Mouse (Mus musculus) heart, embryonic 12.5 days (tissue): Measurements from ENCODE around the gene Trim65. TPM values are rescaled to one million over a fixed set of nuclear protein-coding genes. Genes with fewer than 3 reads are reported as not detected.
A peak's percentile ranks its signal among the peaks of the same experiment; 100 is the strongest.

Experiments
- ATAC-seq: fragments of 200-750 bp; cut with Nextera tagmentation; 2 replicates; pipeline ENCODE4 v1.8.0; 2017; ENCODE audit warnings: moderate TSS enrichment, moderate library complexity; ENCODE audit not compliant: insufficient number of reproducible peaks, low FRiP score
- H3K27ac ChIP-seq: fragments of 300-500 bp; sonication (generic); 2 replicates; pipeline ENCODE4 v1.5.1; 2016; ENCODE audit warnings: mild to moderate bottlenecking, moderate library complexity; ENCODE audit not compliant: poor library complexity, severe bottlenecking
- H3K27me3 ChIP-seq: fragments of 300-500 bp; sonication (generic); replicated peaks from 2 replicates; pipeline ENCODE4 v1.6.1; 2016; ENCODE audit warnings: mild to moderate bottlenecking, moderate library complexity
- H3K36me3 ChIP-seq: fragments of 300-500 bp; sonication (generic); 2 replicates; pipeline ENCODE4 v1.6.1; 2016; ENCODE audit warnings: mild to moderate bottlenecking, moderate library complexity
- H3K4me1 ChIP-seq: fragments of 300-500 bp; sonication (generic); replicated peaks from 2 replicates; pipeline ENCODE4 v1.6.1; 2016; ENCODE audit warnings: mild to moderate bottlenecking
- H3K4me2 ChIP-seq: fragments of 300-500 bp; sonication (generic); 2 replicates; pipeline ENCODE4 v1.6.1; 2016; ENCODE audit warnings: mild to moderate bottlenecking, moderate library complexity
- H3K4me3 ChIP-seq: fragments of 300-500 bp; sonication (generic); 2 replicates; pipeline ENCODE4 v1.5.1; 2016; ENCODE audit warnings: mild to moderate bottlenecking
- H3K9ac ChIP-seq: fragments of 300-500 bp; sonication (generic); 2 replicates; pipeline ENCODE4 v1.6.1; 2016; ENCODE audit warnings: mild to moderate bottlenecking, moderate library complexity
- H3K9me3 ChIP-seq: fragments of 300-500 bp; sonication (generic); replicated peaks from 2 replicates; pipeline ENCODE4 v1.6.1; 2016; ENCODE audit warnings: mild to moderate bottlenecking, moderate library complexity
- WGBS: fragments of 180-500 bp; shearing (Covaris S2); methylation state at CpG from one replicate; pipeline ENCODE4 v1.1.7; 2016; 5-methylcytosine and 5-hydroxymethylcytosine counted together
- polyA plus RNA-seq: library from polyadenylated mRNA; unstranded; fragments of >200 nt; fragmentation: Nextera tagmentation; extraction: Ambion mirVana; gene quantifications from 2 replicates; pipeline ENCODE4 v1.2.1, GENCODE M21; 2016

Trim65 gene
- polyA plus RNA-seq, 1 experiment from 2014 or later = 4.9 TPM

- Histone ChIP-seq H3K27ac (0 out of 2 replicates have a peak overlapping the region, but pooled peaks have one; percentile 22), H3K4me3 (peak overlapping the region; percentile 2; the same call in 1 of the 2 replicates), H3K36me3 (peaks cover 33% of the 10 kb centered on the region), H3K9me3 (no peaks in the 10 kb centered on the region), H3K9ac (0 out of 2 replicates have a peak overlapping the region, but pooled peaks have one; percentile 24), H3K4me2 (peak overlapping the region; percentile 61), H3K4me1 (peaks cover 60% of the 10 kb centered on the region), H3K27me3 (no peaks in the 10 kb centered on the region)
- ATAC-seq = peak; percentile 30; the same call in 1 of the 2 replicates
- WGBS = 54% methylated on average over 7 of the region's 7 CpGs
Observed at GRCm38 (mm10) chr11:116076836-116077235, 54.1 kb downstream of the Trim65 start.

DNA sequence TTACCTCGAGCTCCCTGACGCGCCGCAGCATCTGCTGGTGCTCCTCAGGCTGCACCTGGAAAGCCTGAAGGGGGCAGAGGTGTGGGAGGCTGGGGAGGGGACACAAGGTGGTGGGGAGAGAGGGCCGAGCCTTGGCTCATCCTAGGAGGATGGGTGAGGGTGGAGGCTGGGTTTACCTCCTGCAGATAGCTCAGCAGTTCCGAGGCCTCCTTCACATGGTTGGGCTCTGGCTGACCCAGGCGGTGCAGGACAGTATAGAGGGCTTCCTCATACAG lies 54.7 kb downstream of the Trim65 start:
- Histone ChIP-seq H3K9me3 (no peaks in the 10 kb centered on the region), H3K9ac (no peak overlapping the region), H3K4me1 (peaks cover 60% of the 10 kb centered on the region), H3K27ac (no peak overlapping the region), H3K36me3 (peaks cover 27% of the 10 kb centered on the region), H3K4me2 (peak overlapping the region; percentile 61; the same call in 1 of the 2 replicates), H3K27me3 (no peaks in the 10 kb centered on the region), H3K4me3 (no peak overlapping the region)
- 51% methylated on average over 7 of the region's 7 CpGs for WGBS
- ATAC-seq = no peak

- WGBS = 31% methylated on average over 20 of the region's 20 CpGs
- Histone ChIP-seq H3K4me3 (no peak overlapping the region), H3K9me3 (no peaks in the 10 kb centered on the region), H3K4me1 (peaks cover 60% of the 10 kb centered on the region), H3K36me3 (peaks cover 22% of the 10 kb centered on the region), H3K4me2 (peak overlapping the region; percentile 61), H3K27ac (no peak overlapping the region), H3K9ac (no peak overlapping the region), H3K27me3 (no peaks in the 10 kb centered on the region)
- no peak for ATAC-seq
Observed at GRCm38 (mm10) chr11:116075539-116076265, 55.2 kb downstream of the Trim65 start.

DNA sequence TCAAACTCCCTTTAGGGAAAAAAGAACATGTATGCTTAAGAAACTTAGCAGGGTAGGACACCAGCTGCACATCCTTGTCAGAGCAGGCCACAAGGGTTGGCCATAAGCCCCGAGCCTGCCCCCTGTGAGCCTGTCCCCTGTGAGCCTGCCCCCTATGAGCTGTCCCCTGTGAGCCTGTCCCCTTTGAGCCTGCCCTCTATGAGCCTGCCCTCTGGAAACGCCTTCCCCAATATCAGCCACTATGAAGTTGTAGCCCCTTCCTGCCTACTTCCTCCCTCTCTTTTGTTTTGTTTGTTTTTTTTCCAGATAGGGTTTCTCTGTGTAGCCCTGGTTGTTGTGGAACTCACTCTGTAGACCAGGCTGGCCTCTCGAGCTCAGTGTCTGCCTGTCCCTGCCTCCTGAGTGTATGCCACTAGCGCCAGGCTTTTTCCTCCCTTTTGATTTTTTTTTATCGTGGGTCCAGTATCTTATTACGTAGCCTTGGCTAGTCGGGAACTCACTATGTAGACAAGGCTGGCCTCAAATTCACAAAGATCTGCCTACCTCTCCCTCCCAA lies 56.4 kb downstream of the Trim65 start:
- no peak overlapping the region for H3K9ac ChIP-seq
- 54% methylated on average over 7 of the region's 7 CpGs for WGBS
- no peaks in the 10 kb centered on the region for H3K27me3 ChIP-seq
- peaks cover 10% of the 10 kb centered on the region for H3K36me3 ChIP-seq
- H3K27ac ChIP-seq = no peak overlapping the region
- no peak overlapping the region for H3K4me2 ChIP-seq
- H3K9me3 ChIP-seq = no peaks in the 10 kb centered on the region
- peak; percentile 41; the same call in 1 of the 2 replicates for ATAC-seq
- H3K4me1 ChIP-seq = peaks cover 60% of the 10 kb centered on the region
- H3K4me3 ChIP-seq = no peak overlapping the region

- Histone ChIP-seq H3K4me2 (no peak overlapping the region), H3K36me3 (no peaks in the 10 kb centered on the region), H3K4me1 (peaks cover 43% of the 10 kb centered on the region), H3K9ac (no peak overlapping the region), H3K9me3 (no peaks in the 10 kb centered on the region), H3K27ac (no peak overlapping the region), H3K4me3 (no peak overlapping the region), H3K27me3 (0 out of 2 replicates have a peak, but pooled peaks cover 3% of the 10 kb centered on the region)
- no peak for ATAC-seq
- WGBS = 68% methylated on average over 3 of the region's 3 CpGs
Observed at GRCm38 (mm10) chr11:116072608-116073007, 58.3 kb downstream of the Trim65 start.

Other genes with a start within 250 kb of the Trim65 start
- gene Smim5, start 231.2 kb downstream of the Trim65 start, polyA plus RNA-seq = 15.0 and 16.6 TPM in 2 replicates
- gene Smim6, start 219.1 kb downstream of the Trim65 start, polyA plus RNA-seq = 0.77 and 1.8 TPM in 2 replicates
- gene Sap30bp, start 197.8 kb downstream of the Trim65 start, polyA plus RNA-seq = 29.4 and 32.2 TPM in 2 replicates
- gene Recql5, start 197.7 kb downstream of the Trim65 start, polyA plus RNA-seq = 13.8 and 17.3 TPM in 2 replicates
- gene Itgb4, start 156.4 kb downstream of the Trim65 start, polyA plus RNA-seq = 2.0 and 2.7 TPM in 2 replicates
- 151 and 152 TPM in 2 replicates for gene Galk1, start 118.4 kb downstream of the Trim65 start, polyA plus RNA-seq
- gene H3f3b, start 103.2 kb downstream of the Trim65 start, polyA plus RNA-seq = 742 and 759 TPM in 2 replicates
- 31.8 and 32.3 TPM in 2 replicates for gene Unk, start 100.8 kb downstream of the Trim65 start, polyA plus RNA-seq
- 2.2 and 2.5 TPM in 2 replicates for gene Unc13d, start 53.2 kb downstream of the Trim65 start, polyA plus RNA-seq
- 137 and 141 TPM in 2 replicates for gene Wbp2, start 44.1 kb downstream of the Trim65 start, polyA plus RNA-seq
- 54.8 and 58.2 TPM in 2 replicates for gene Trim47, start 3.9 kb downstream of the Trim65 start, polyA plus RNA-seq
- gene Mrpl38, start 7.7 kb upstream of the Trim65 start, polyA plus RNA-seq = 85.0 and 89.1 TPM in 2 replicates
- gene Fbf1, start 37.0 kb upstream of the Trim65 start, polyA plus RNA-seq = 37.2 and 37.5 TPM in 2 replicates
- 74.9 and 75.5 TPM in 2 replicates for gene Ten1, start 67.7 kb upstream of the Trim65 start, polyA plus RNA-seq
- 36.1 and 38.3 TPM in 2 replicates for gene Acox1, start 67.9 kb upstream of the Trim65 start, polyA plus RNA-seq
- 0.53 and 0.84 TPM in 2 replicates for gene Evpl, start 106.9 kb upstream of the Trim65 start, polyA plus RNA-seq
- 73.9 and 74.8 TPM in 2 replicates for gene Srp68, start 143.1 kb upstream of the Trim65 start, polyA plus RNA-seq
- 0.09 TPM in 1 of 2 replicates, not detected in the other for gene Galr2, start 149.8 kb upstream of the Trim65 start, polyA plus RNA-seq
- 47.8 and 51.3 TPM in 2 replicates for gene Exoc7, start 176.1 kb upstream of the Trim65 start, polyA plus RNA-seq
- 0.15 and 0.40 TPM in 2 replicates for gene Foxj1, start 204.3 kb upstream of the Trim65 start, polyA plus RNA-seq